Mouse (Mus musculus): ENCODE results near the gene Tmprss9.

Tmprss9 gene

DNA sequence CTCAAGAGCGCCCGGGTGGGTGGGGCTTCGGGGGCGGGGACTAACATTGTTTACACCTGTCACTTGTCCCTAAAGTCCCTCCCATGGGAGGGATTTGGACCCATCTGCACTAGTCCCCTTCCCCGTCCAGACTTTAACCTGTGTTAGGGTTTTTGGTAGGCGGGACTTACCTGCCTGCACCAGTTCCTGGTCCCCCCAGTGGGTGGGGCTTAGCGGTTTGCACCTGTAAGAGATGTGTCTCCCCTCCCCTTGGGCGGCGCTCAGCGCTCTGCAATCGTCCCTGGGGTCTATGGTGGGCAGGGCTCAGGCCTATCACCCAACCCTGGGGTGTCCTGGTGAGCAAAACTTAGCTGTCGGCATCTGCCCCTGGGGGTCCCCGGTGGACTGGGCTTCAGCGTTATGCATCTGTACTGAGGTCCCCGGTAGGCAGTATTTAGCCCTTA lies 45.7 kb downstream of the Tmprss9 start:
- DNase-seq: no peak

DNA sequence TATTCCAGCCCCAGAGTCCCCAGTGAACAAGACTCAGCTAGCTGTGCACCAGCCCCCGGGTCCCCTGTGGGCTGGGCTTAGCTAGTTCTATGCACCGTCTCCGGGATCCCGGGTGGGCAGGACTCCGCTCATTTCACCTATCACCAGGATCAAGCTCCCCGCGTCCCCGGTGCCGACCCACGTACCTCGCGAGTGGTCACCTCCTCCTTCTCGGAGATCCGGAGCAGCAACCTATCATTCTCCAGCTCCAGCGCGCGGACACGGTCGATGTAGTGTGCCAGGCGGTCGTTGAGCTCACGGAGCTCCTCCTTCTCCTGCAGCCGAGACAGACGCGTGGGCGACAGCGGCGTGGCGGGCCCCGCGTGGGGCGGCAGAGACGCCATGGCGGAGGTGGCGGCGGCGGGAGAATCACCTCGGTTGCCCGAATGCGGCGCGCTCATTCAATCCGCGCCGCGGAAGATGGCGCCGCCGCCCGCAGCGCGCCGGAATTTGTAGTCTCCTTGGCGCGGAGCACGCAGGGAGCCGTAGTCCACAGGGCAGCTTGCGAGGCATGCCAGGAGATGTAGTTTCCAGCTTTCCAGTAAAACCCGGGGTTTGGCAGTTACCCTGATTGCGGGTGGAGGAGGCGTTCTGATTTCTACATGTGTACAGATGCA lies 46.3 kb downstream of the Tmprss9 start, which contains the start of gene Lmnb2:
Gene Lmnb2 (minus strand): TSS at position 467 of the 656 bp plus-strand sequence.
- DNase-seq: peak; percentile 60 to 65

DNA sequence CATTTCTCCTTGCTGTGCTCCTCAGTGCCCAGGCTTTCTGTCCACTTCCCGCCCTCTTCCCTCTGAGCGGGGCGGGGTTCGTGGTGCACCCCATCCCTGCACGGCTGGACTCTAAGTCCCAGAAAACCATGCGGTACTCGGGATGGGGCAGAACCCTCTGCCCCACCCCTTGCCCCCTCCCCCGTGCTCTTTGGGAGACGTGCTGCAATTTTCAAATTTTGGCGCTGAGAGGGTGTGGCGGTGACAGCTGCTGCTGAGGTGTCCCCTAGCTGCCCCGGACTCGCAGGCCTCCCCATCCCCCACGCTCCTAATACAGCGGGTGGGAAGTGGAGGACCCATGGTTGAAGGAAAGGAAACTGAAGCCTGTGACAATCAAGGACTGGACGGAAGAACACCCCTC lies 50.3 kb downstream of the Tmprss9 start:
- no peak for DNase-seq

DNA sequence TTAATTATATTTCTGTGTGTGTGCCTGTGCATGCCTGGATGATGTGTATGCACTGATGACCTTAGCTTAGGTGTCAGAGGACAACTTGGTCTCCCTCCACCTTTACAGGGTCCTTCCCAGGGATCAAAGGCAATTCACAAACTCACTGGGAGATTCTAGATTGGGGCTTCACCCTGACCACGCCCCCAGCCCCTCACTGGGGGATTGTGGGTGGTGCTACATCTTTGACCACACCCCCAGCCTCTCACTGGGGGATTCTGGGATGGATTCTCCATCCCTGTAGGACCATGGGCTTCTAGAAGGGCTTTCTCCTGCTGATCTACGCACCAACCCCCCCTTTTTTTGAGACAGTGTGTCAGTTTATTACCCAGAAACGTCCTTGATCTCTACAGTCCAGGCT lies 53.8 kb downstream of the Tmprss9 start:
- no peak for DNase-seq

DNA sequence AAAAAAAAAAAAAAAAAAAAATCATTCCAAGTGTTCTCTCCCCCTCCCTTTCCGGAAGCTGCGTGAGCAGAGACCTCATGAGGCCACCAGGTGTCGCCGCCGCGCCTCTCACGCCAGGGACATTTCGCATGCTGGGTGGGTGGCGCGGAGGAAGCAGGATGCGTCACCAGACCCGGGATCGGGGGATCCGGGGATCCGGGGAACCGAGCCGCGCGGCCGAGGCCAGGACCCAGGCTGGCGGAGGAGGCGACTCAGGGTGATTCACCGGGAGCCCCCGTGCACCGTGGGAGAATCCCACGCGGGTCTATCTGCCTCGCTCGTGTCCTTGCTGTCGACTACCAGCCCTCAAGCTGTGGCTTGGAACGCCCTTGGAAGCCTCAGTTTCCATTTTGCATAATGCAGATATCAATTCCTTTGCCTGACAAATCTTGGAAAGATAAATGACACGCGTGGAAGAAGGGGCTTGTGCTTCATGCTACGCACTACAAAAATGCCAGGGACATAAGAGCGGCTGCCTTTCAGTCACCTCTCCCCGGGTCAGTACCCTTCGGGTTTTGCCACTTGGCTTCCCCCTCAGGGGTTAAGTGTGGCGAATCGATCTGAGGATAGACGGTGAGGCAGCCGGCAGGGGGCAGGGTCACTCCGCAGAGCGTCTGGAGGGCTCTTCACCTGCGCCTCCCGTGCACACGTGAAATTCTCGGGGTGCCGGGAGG lies 57.1 kb downstream of the Tmprss9 start:
- peak; percentile 89 to 90 for DNase-seq

- peak; percentile 98 to 99 for DNase-seq
Measured at GRCm38 (mm10) chr10:80929299-80930226, 57.9 kb downstream of the Tmprss9 start, which contains the start of gene Gadd45b. Gadd45b (plus strand) TSS chr10:80930073.

DNA sequence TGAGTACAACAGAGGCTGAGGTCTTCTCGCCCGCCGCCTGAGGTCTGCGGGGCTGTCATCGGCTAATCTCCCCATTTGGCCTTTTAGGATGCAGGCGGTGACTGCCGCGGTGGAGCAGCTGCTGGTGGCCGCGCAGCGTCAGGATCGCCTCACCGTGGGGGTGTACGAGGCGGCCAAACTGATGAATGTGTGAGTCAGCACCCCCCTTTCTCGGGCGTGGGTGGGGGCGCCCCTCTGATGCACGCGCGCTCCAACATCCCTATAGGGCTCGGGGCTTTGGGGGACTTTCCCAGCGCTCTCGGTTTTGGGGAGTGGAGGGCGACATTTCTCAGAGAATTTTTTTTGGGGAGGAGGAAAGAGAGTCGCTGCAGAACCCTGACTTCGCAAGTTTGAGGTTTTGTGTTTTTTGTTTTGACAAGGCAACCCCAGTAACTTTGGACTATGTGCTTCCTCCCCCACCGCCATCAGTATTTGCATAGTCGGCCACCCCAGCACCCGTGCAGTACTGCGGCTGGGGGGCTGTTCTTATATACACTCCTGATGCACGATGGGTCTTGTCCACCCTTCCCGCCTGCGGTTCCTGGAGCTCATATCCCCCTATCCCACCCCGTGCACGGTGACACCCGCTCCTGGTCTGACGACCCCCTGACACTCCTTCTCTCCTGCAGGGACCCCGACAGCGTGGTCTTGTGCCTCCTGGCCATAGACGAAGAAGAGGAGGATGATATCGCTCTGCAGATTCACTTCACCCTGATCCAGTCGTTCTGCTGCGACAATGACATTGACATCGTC lies 58.9 kb downstream of the Tmprss9 start:
- peak; percentile 50 to 70 for DNase-seq

- DNase-seq: no peak
Measured at GRCm38 (mm10) chr10:80931153-80931671, 59.6 kb downstream of the Tmprss9 start.

DNA sequence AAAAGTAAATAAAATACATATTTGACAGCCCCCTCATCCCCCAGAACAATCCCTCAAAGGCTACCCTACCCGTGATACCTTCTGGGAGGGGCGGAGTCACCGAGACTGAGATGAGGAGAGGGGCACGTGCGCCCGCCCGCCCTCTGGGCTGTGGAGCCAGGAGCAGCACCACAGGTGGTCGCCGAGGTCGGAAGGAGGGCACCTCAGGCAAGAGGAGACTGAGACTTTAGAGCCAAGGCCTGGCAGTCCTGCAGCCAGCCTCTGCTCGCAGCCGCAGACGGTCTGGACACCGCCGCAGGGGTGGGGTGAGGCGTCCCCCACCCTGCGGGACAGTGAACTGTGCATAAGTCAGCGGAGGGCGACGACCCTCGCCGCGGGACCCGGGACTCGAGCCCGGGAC lies 60.0 kb downstream of the Tmprss9 start:
- DNase-seq: peak; percentile 31 to 64

DNA sequence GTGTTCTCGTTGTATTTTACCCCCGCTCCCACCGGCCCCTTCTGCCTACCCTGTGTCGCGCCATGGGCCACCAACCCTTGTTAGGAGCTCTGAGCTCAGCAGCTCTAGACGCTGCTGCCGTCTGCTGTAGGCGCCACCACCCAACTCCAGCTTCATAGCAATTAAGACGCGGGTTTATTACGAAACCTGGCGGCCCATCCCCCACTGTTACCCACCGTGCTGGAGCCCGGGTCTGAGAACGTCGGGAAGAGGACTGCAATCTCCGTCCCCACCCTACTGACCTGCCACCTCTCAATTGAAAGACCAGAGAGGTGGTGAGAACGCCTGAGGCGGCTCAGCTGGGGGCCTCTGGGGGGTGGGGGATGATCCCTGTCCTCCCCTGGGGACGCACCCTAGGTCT lies 60.6 kb downstream of the Tmprss9 start:
- no peak for DNase-seq

DNA sequence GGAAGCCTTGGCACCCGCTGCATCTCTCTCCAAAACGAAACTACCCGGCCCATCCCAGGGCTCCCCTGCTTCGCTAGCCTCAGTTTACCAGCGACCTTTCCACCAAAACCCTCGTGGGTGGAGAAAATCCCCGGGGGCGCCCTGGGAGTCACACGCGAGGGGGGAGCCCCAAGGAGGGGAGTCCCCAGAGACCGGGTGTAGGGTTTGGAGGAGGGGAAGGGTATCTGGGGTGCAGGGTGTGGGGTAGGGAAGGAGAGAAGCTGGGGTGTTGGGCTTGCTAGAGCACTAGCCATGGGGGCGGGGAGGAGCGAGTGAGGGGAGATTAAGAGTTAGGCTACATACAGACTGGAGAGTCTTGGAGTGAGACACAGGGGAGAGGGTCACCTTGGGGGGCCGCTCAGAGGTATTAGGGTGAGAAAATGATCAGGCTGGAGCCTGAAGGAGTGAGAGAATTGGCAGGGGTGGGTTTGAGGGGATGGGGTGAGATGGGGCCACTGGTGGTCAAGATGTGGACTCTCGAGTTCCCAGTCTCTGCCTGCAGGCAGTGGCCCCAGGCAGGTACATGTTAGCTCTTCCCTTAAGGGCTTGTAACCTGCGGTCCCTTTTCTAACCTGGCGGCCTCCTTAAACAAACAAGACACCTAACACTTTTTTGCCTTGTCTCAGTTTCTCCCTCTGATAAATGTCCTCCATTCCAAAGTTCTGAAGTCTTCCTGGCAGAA lies 61.2 kb downstream of the Tmprss9 start:
- peak in 1 of 2 experiments; percentile 35 for DNase-seq

- peak in 1 of 2 experiments; percentile 33 for DNase-seq
Measured at GRCm38 (mm10) chr10:80933421-80933979, 61.9 kb downstream of the Tmprss9 start.

DNA sequence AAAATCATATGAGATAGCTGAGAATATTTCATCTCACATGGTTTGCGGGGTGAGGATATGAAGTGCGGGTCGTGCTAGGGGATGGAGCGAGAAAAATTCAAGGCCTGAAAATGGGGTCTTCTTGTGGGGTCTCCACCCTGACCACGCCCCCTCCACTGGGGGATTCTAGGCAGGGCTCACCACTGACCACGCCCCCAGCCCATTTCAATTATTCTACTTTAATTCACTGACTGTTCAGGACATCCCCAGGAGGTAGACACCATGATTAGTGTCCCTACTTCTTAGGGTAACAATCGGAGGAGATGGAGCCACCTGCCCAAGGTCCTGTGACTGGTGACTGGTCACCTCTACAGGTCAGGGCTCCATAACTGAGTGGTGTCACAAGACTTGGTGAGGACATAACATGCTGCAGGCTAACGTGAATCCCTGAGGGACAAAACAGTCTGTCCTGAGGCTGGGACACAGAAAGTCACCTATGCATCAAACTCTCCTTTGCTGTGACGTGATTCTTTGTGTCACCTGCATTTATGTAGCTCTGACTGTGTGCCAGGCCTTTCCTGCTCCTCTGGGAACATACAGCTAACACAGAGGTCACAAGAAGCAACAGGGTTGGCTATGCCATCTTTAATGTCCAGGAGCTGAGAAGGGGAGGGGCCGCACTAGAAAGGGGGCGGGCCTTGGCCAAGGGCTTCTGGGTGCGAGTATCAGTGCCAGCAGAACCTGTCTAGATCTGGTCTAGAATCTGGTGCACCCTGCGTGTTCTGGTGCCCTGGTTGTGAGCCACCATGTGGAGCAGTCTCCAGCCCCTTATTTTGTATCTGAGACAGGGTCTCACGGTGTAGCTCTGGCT lies 62.7 kb downstream of the Tmprss9 start:
- no peak for DNase-seq

GRCm38 (mm10) chr10:80935241-80935640 lies 63.6 kb downstream of the Tmprss9 start:
- DNase-seq: no peak

DNA sequence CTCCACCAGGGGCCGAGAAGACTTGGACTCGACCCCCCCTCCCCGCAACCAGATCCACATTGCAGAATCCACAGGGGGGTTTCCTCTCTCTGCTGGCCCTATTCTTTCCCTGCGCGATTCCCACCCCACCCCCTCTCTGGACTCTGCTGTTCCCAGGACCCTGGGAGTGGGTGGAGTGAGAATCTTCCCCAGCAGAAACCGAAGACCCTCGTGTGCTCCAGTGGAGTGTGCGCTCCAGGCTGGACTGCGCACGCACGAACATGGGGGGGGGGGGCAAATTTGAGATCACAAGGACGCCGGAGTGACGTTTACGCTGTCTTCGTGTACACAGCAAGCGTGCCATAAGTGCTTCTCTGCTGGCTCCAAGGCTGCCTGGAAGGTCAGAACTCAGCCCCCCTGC lies 64.0 kb downstream of the Tmprss9 start:
- DNase-seq: no peak

DNA sequence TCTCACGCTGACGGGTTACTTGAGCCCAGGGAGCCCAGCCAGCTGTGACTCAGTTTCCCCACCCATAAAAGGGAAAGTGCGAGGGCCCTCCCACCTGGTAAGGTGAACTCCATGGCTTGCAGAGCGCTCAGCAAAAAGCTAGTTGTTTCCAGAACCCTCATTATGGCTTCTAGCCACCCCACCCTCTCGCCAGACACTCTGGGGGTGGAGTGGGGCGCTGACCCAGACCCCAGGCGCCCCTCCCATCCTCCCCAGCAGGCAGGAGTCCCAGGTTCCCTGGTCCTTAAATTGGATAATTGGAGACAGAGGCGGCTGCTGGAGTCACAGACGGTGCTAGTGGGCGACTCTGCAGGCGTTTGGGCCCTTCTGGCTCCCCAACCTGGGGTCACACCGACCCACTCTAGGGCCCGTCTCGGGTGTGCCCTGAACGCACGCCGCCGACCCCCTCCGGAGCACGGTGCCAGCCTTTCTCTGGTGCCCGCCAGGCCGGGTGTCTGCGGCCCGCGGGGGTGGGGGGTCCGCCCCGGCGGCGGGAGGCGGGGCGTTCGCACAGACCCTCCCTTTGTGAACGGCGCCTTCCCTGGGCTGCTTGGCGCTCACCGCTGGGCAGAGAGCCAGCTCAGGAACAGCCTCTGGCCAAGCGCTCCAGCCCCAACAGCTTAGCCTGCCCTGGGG lies 64.6 kb downstream of the Tmprss9 start:
- DNase-seq: no peak

DNA sequence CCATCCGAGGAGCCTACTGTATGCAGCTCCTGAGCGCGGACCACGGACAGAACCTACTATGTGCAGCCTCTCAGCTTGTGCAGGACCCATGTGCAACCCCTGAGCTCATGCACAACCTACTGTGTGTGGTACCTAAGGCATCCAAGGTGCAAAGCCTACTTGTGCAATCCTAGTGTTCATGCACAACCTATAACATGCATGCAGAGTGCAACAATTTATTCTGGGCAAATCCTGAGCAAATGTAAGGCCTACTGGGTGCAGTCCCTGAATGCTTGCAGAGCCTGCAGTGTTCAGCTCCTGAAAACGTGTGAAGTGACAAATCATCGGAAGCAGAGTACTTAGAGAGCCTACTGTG lies 65.1 kb downstream of the Tmprss9 start:
- DNase-seq: no peak

DNA sequence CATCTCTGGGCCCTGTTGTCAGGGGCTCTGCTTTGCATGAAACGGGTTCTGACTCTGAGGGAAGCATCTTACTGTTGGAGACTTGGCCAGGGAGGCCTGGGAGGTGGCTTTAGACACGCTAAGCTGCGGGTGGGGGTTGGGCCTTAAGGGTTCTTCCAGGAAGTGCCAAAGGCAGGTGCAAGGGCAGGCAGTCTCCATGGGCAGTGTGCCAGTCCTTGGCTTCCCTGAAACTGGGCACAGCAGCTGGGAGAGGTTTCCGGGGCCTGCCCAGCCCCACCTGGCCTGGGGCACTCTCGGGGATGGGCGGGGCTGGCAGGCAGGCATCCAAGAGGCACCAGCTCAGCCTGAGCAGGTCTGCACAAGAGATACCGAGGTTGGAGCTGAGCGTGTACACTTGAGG lies 66.0 kb downstream of the Tmprss9 start:
- peak in 1 of 2 experiments; percentile 37 for DNase-seq

- peak; percentile 7 to 44 for DNase-seq
Measured at GRCm38 (mm10) chr10:80938831-80939550, 67.3 kb downstream of the Tmprss9 start.

Data from thymus, postnatal 36 days (tissue).